Comparison of ENCODE assay signal across 8 mouse cellular contexts in the genomic region with DNA sequence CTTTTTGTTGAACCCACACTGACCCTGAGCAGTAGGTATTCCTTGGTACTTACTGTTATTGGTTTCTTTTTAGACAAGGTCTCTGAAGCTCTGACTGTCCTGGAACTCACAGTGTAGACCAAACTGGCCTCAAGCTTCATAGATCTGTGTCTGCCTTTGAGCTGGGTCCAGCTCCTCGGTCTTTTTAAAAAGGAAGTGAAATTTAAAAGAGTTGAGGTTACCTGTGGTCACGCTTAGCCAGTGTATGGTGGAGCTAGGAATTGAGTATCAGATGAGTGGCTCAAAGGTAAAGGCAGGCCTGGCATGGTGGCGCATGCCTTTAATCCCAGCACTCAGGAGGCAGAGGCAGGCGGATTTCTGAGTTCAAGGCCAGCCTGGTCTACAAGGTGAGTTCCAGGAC. TPM values are rescaled to one million over a fixed set of nuclear protein-coding genes. Genes with fewer than 3 reads are reported as not detected.
DNase-seq lines count a peak whose midpoint lies in the region; ATAC-seq and TF ChIP-seq lines count a peak whose summit lies in the region.

No protein-coding gene starts in this region.

- H3K36me3 ChIP-seq in embryonic facial prominence, embryonic 13.5 days = peaks cover 9% of the 10 kb centered on the region; the same call in 1 of the 2 replicates
- H3K36me3 ChIP-seq in limb, embryonic 10.5 days = peaks cover 19% of the 10 kb centered on the region

- 62% methylated on average over 4 of the region's 4 CpGs for WGBS in embryonic facial prominence, embryonic 13.5 days
- WGBS in limb, embryonic 10.5 days = 72% methylated on average over 4 of the region's 4 CpGs

- TF ChIP-seq CTCF in left cerebral cortex, adult 2 months (IDR thresholded peaks at IDR 0.05) = no peak

- peak overlapping the region; percentile 47 for H3K4me3 ChIP-seq in left cerebral cortex, adult 2 months
- peak overlapping the region; percentile 53 for H3K4me3 ChIP-seq in embryonic facial prominence, embryonic 13.5 days
- H3K4me3 ChIP-seq in limb, embryonic 10.5 days = peak overlapping the region; percentile 67

- intact Hi-C loops in left cerebral cortex, adult 2 months (cut with DNase I) = loop anchor here (5.0 kb wide), 1 partner anchor 96 kb away; no protein-coding TSS in a partner anchor
- intact Hi-C loops in gastrocnemius, postnatal 14 days (cut with DNase I; ENCODE audit: low total_unique reads) = no loop called here

- no peaks in the 10 kb centered on the region for H3K27me3 ChIP-seq in embryonic facial prominence, embryonic 13.5 days
- no peaks in the 10 kb centered on the region for H3K27me3 ChIP-seq in limb, embryonic 10.5 days (ENCODE audit: low read depth, poor library complexity, severe bottlenecking)

- no peaks in the 10 kb centered on the region for H3K9me3 ChIP-seq in embryonic facial prominence, embryonic 13.5 days
- no peaks in the 10 kb centered on the region for H3K9me3 ChIP-seq in limb, embryonic 10.5 days (replicated peaks)

- no peak for ATAC-seq in embryonic facial prominence, embryonic 13.5 days (ENCODE audit: insufficient number of reproducible peaks, insufficient read depth, low FRiP score, low TSS enrichment, low read depth)
- peak; percentile 44 for ATAC-seq in neutrophil, adult 5-6 weeks (ENCODE audit: extremely low read depth, insufficient number of reproducible peaks, low FRiP score, poor library complexity, severe bottlenecking)

- peak overlapping the region; percentile 63 for H3K9ac ChIP-seq in embryonic facial prominence, embryonic 13.5 days

- H3K4me1 ChIP-seq in embryonic facial prominence, embryonic 13.5 days = peaks cover 22% of the 10 kb centered on the region
- H3K4me1 ChIP-seq in limb, embryonic 10.5 days = peaks cover 30% of the 10 kb centered on the region

- peak overlapping the region; percentile 87 for H3K4me2 ChIP-seq in embryonic facial prominence, embryonic 13.5 days

- no peak for DNase-seq in left cerebral cortex, adult 2 months (ENCODE audit: extremely low spot score in 1 of 2, low spot score in 2 of 2)
- no peak for DNase-seq in left cerebral cortex, adult 11 months (ENCODE audit: low spot score)
- no peak for DNase-seq in limb, embryonic 10.5 days (ENCODE audit: low spot score)
- DNase-seq in adrenal gland, adult 2 months = no peak
- DNase-seq in layer of hippocampus, postnatal 14 days (ENCODE audit: low spot score in 2 of 2) = no peak
- no peak for DNase-seq in gastrocnemius, postnatal 14 days

- H3K27ac ChIP-seq in left cerebral cortex, adult 2 months = peak overlapping the region; percentile 70; the same call in 1 of the 2 replicates
- peak overlapping the region; percentile 88 for H3K27ac ChIP-seq in embryonic facial prominence, embryonic 13.5 days
- H3K27ac ChIP-seq in limb, embryonic 10.5 days = peak overlapping the region; percentile 88

RNA-seq across cellular contexts. Expression of a gene that starts 0.9 kb away (rescaled TPM):
- 100 to 1,000 TPM; 133 to 177 TPM for total RNA-seq in left cerebral cortex, adult 2 months (2021)
- 6.7 and 9.0 TPM in 2 replicates for polyA plus RNA-seq in embryonic facial prominence, embryonic 13.5 days (2015; fragmentation: Nextera tagmentation; extraction: Ambion mirVana)
- 15.9 and 16.6 TPM in 2 replicates for polyA plus RNA-seq in limb, embryonic 10.5 days (2016; fragmentation: Nextera tagmentation; extraction: Ambion mirVana)
- 296 and 305 TPM in 2 replicates for total RNA-seq in neutrophil, adult 5-6 weeks (2017)
- total RNA-seq in adrenal gland, adult 2 months (2021) = 1,000 to 10,000 TPM; 1,012 to 3,370 TPM
- 10,217 and 11,584 TPM in 2 replicates for polyA plus RNA-seq in adrenal gland, adult 2 months (2012; rRNA removed)
- total RNA-seq in layer of hippocampus, postnatal 14 days (2021) = 100 to 1,000 TPM; 147 to 154 TPM
- 10 to 100 TPM; 12.8 to 37.3 TPM for total RNA-seq in gastrocnemius, postnatal 14 days (2021)
